Mouse (Mus musculus) ES-Bruce4 (cell line): Measurements from ENCODE around the gene Kif1a.

Experiments used
- CTCF ChIP-seq: IDR thresholded peaks from one replicate; pipeline ENCODE4 v1.8.1; 2011; ENCODE audit warnings: low read depth, low read length
- EP300 ChIP-seq: IDR thresholded peaks from 2 replicates; pipeline ENCODE4 v1.6.1; 2011; ENCODE audit warnings: low read depth, low read length; ENCODE audit not compliant: insufficient read depth
- POLR2A ChIP-seq: IDR thresholded peaks from one replicate; pipeline ENCODE4 v1.8.1; 2011; ENCODE audit warnings: low read length; ENCODE audit not compliant: insufficient read depth

- TF ChIP-seq CTCF = no peak
- TF ChIP-seq POLR2A = no peak
- TF ChIP-seq EP300 = no peak
These were observed 75.2 kb downstream of the Kif1a start for GRCm38 (mm10) chr1:93026600-93026999.
